Mouse (Mus musculus) frontal cortex, postnatal 25 days (tissue): ENCODE data around the gene Snx11.

Experiments used
- DNase-seq, 2 experiments: peaks; one replicate each; pipeline ENCODE4 v3.0.0; 2022; ENCODE audit warnings: low spot score in 2 of 2

Snx11 gene

GRCm38 (mm10) chr11:96762742-96763470, 14.5 kb downstream of the Snx11 start:
- DNase-seq: no peak

- DNase-seq: no peak
Measured at GRCm38 (mm10) chr11:96761984-96762383, 15.4 kb downstream of the Snx11 start.

GRCm38 (mm10) chr11:96760042-96760441, 17.3 kb downstream of the Snx11 start:
- DNase-seq: no peak

- no peak for DNase-seq
Measured at GRCm38 (mm10) chr11:96758402-96758801, 19.0 kb downstream of the Snx11 start.

DNA sequence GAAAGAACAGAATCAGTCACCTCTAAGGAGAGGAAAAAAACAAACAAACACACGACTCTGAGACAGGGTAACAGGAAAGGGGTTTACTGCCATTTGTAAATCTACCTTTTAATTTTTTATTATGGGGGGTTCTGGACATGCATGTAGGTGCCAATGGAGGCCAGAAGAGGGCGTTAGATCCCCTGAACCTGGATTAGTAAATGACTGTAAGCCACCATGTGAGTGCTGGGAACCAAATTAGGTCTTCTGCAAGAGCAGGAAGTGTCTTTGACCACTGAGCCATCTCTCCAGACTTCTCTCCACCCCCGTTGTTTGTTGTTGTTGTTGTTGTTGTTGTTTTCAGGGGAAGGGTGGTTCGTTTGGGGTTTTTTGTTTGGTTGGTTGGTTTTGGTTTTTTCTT, 19.9 kb downstream of the Snx11 start:
- no peak for DNase-seq

DNA sequence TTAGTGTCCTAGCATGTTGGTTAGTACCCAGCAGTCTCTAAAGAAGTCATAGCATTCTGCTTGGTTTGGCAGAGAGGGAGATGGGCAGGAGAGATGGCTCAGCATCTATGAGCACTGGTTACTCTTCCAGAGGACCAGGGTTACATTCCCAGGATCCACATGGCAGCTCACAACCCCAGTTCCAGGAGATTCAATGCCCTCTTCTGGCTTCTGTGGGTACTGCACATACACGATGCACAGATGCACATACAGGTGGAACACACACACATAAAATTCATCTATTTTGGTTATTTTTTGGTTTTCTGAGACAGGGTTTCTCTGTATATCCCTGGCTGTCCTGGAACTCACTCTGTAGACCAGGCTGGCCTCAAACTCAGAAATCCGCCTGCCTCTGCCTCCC, 22.1 kb downstream of the Snx11 start:
- no peak for DNase-seq

DNA sequence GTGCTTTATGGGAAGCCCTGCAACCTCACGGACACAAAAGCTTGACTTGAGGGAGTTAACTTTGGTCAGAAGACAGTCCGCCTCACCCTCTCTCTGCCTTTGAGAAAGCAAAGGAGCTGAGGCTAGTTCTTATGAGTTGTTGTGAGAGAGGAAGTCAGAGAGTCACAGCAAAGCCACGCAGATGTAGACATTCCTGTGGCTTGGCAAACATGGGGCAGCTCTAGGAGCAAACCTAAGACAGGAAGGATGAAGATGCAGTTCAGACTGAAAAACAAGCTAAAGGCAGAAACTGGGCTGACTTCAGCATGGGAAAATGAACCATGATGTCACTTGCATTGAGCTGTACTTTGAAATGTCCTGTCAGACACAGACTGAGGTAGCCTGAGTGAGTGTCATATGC, 29.8 kb downstream of the Snx11 start:
- no peak for DNase-seq

GRCm38 (mm10) chr11:96746648-96747047, 30.7 kb downstream of the Snx11 start:
- DNase-seq: no peak

DNA sequence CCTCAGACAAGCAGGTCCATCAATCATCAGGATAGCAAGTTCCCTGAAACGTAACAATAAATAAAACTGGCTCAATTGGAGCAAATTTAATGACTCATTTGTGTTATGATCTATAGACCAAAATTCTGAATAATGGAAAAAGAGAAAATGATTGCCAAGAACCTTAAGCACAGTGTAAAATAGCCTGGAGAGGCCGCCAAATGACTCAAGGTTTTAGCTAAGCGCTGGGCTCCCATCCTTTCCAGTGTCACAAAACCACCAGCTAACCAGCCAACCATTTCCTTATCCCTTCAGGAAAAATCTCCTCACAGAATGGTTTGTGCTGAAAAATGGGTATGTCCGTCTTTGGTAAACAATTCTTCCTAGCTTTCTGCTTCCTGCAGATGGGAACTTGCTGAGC, 33.5 kb downstream of the Snx11 start:
- no peak for DNase-seq

DNA sequence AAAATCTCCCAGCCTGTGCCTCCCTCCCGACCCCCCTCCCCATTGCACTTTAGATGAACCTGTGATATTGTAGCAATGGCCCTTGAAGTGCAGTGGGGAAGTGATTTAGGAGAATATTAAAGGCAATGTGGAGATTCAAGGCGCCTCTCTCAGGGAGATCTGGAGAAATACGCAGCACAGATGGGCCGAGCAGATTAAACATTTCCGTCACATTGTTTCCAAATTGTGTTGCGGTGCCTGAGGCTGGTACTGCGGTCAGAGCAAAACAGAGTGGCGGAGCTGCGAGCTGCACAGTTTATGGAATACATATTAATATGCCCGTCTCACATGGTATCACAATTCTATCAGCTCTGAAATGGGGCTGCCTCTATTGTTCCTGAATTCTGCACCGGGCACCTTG, 34.4 kb downstream of the Snx11 start:
- no peak for DNase-seq

DNA sequence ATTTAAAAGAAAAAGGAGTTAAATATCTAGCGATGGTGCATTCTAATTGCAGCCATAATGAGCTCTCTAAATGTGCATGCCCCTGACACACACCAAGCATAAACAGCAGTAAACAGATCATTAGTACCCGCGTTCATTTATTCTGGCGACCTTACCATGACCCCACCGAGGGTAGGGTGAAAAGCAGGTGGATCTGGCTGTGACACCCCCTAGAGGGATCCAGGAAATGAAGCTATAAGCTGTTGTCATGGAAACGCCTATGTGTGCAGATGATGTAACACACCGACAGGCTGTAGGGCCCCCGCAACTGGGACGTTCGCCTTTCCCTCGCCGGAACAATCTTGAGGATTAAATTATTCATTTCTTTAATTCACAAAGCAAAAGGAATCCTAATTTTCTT, 35.4 kb downstream of the Snx11 start:
- DNase-seq: no peak

- no peak for DNase-seq
Measured at GRCm38 (mm10) chr11:96740796-96741195, 36.6 kb downstream of the Snx11 start.

GRCm38 (mm10) chr11:96737673-96738471, 39.5 kb downstream of the Snx11 start:
- no peak for DNase-seq

DNA sequence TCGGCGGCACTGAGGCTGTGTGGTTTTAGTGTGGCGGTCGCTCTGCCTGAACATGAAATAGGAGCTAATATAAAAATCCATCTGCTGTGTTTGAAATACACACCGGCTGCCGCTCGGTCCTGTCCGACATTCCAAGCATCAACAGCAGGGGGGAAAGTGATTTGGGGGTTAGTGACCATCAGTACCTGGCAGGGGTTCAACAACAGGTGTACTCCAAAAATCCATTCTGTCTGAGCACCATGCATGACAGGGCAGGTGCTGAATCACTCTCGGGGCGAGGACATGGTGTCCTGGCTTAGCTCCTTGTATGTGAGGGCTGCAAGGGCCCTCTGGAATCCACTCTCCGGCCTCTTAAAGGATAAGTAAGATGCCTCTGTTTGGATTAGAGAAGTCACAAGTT, 41.0 kb downstream of the Snx11 start:
- DNase-seq: no peak

DNA sequence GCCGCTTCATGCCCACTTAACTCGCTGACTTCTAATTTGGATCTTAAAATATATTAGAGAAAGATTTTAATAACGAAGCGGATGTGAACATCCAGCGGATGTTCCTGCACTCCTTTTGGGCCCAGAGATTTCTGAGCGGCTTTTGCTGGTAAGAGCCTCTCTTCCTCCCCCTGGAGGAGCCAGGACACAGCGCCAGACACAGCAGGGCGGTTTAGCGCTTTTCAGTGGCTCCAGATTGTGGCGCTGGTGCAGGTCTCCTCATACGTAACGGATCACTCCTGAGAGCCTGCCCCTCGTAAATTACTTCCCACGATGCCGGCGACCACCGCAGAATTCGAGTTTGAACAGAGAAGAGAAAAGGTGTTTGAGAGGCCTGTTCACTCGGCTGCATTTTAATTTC, 41.5 kb downstream of the Snx11 start:
- peak in 1 of 2 experiments; percentile 38 for DNase-seq

DNA sequence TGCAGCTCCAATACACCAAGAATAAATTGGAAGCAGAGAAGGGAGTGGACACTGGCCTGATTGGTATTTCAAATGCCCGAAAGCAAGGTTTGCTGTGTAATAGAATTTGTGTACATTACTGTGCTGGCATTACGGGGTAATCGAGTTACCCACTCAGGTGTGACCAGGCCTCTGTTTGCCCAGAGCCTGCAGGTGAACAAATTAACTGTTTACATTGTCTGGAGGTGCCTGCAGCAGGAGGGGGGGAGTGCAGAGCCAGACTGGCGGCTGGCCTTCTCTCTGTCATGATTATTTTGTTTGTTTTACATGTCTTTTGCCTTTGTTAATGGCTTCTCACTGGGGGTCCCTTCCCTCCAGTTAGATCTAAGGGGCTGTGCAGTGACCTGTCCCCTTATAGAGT, 44.7 kb downstream of the Snx11 start:
- DNase-seq: no peak

- no peak for DNase-seq
Measured at GRCm38 (mm10) chr11:96730327-96730726, 47.0 kb downstream of the Snx11 start.

GRCm38 (mm10) chr11:96729462-96729861, 47.9 kb downstream of the Snx11 start:
- no peak for DNase-seq

GRCm38 (mm10) chr11:96728577-96728976, 48.8 kb downstream of the Snx11 start:
- DNase-seq: no peak

GRCm38 (mm10) chr11:96725833-96726232, 51.5 kb downstream of the Snx11 start:
- DNase-seq: no peak

DNA sequence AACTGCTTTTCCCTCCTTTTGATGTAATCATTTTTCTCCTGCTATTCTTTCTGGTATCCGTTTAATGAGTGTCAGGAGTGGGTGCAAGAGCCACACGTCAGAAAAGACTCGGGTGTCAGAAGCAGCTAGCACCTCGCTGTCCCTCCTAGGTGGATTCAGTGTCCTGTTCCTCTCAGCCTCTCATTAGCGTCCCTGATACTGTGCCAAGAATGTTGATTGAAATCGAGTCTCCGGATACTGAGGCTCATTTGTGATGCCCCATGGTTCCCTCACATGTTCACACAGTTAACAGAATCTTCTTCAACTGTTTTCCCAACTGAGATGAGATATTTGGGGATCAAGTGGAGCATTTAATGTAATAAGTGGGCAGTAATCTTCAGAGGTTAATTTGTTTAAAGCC, 58.8 kb downstream of the Snx11 start:
- DNase-seq: no peak
